Mouse (Mus musculus): ENCODE measurements around the gene Nfyb.

Gene Nfyb

GRCm38 (mm10) chr10:82763840-82764631 lies at the start of gene Nfyb:
Gene Nfyb, minus strand, starts transcription at chr10:82764144.
- in situ Hi-C loops (cut with MboI; ENCODE audit: unreplicated experiment in 2 of 2): loop anchor here (5.0 kb wide), 2 partner anchors 33 to 67 kb away; partner anchors contain the start of gene Hcfc2 (in 1 of the 2)

GRCm38 (mm10) chr10:82811855-82812431 lies 48.0 kb upstream of the Nfyb start:
- in situ Hi-C loops (cut with MboI; ENCODE audit: unreplicated experiment in 2 of 2): loop anchor here (5.0 to 10.0 kb wide), 2 partner anchors 90 to 173 kb away; partner anchors contain the start of gene Chst11 (in 1 of the 2)

GRCm38 (mm10) chr10:82809352-82809751 lies 45.4 kb upstream of the Nfyb start:
- in situ Hi-C loops (cut with MboI; ENCODE audit: unreplicated experiment in 2 of 2): loop anchor here in 1 of 2 experiments (5.0 kb wide), 1 partner anchor 388 kb away; no protein-coding TSS in a partner anchor

GRCm38 (mm10) chr10:82808891-82809290 lies 44.9 kb upstream of the Nfyb start:
- in situ Hi-C loops (cut with MboI; ENCODE audit: unreplicated experiment in 2 of 2): loop anchor here in 1 of 2 experiments (5.0 kb wide), 1 partner anchor 388 kb away; no protein-coding TSS in a partner anchor

- in situ Hi-C loops (cut with MboI; ENCODE audit: unreplicated experiment in 2 of 2): loop anchor here in 1 of 2 experiments (5.0 kb wide), 1 partner anchor 389 kb away; no protein-coding TSS in a partner anchor
Observed at GRCm38 (mm10) chr10:82808155-82808554, 44.2 kb upstream of the Nfyb start.

GRCm38 (mm10) chr10:82807238-82807637 lies 43.3 kb upstream of the Nfyb start:
- in situ Hi-C loops (cut with MboI; ENCODE audit: unreplicated experiment in 2 of 2): loop anchor here in 1 of 2 experiments (5.0 kb wide), 1 partner anchor 390 kb away; no protein-coding TSS in a partner anchor

- in situ Hi-C loops (cut with MboI; ENCODE audit: unreplicated experiment in 2 of 2): loop anchor here in 1 of 2 experiments (5.0 kb wide), 1 partner anchor 391 kb away; no protein-coding TSS in a partner anchor
Observed at GRCm38 (mm10) chr10:82806414-82806813, 42.5 kb upstream of the Nfyb start.

- in situ Hi-C loops (cut with MboI; ENCODE audit: unreplicated experiment in 2 of 2): loop anchor here in 1 of 2 experiments (5.0 kb wide), 1 partner anchor 392 kb away; no protein-coding TSS in a partner anchor
Observed at GRCm38 (mm10) chr10:82805111-82805510, 41.2 kb upstream of the Nfyb start.

- in situ Hi-C loops (cut with MboI; ENCODE audit: unreplicated experiment in 2 of 2): no loop called here
Observed at GRCm38 (mm10) chr10:82804396-82804795, 40.5 kb upstream of the Nfyb start.

GRCm38 (mm10) chr10:82800094-82800493 lies 36.1 kb upstream of the Nfyb start:
- in situ Hi-C loops (cut with MboI; ENCODE audit: unreplicated experiment in 2 of 2): no loop called here

- in situ Hi-C loops (cut with MboI; ENCODE audit: unreplicated experiment in 2 of 2): loop anchor here (5.0 to 10.0 kb wide), 2 partner anchors 36 to 386 kb away; partner anchors contain the start of gene Nfyb (in 1 of the 2)
Observed at GRCm38 (mm10) chr10:82798312-82798933, 34.5 kb upstream of the Nfyb start.

GRCm38 (mm10) chr10:82797119-82797491 lies 33.2 kb upstream of the Nfyb start:
- in situ Hi-C loops (cut with MboI; ENCODE audit: unreplicated experiment in 2 of 2): loop anchor here (5.0 to 10.0 kb wide), 2 partner anchors 35 to 388 kb away; partner anchors contain the start of gene Nfyb (in 1 of the 2)

GRCm38 (mm10) chr10:82796471-82797118 lies 32.7 kb upstream of the Nfyb start:
- in situ Hi-C loops (cut with MboI; ENCODE audit: unreplicated experiment in 2 of 2): loop anchor here (5.0 to 10.0 kb wide), 2 partner anchors 34 to 388 kb away; partner anchors contain the start of gene Nfyb (in 1 of the 2)

- in situ Hi-C loops (cut with MboI; ENCODE audit: unreplicated experiment in 2 of 2): loop anchor here (5.0 to 10.0 kb wide), 2 partner anchors 33 to 389 kb away; partner anchors contain the start of gene Nfyb (in 1 of the 2)
Observed at GRCm38 (mm10) chr10:82795767-82796166, 31.8 kb upstream of the Nfyb start.

GRCm38 (mm10) chr10:82795071-82795731 lies 31.3 kb upstream of the Nfyb start:
- in situ Hi-C loops (cut with MboI; ENCODE audit: unreplicated experiment in 2 of 2): loop anchor here (5.0 to 10.0 kb wide), 2 partner anchors 33 to 390 kb away; partner anchors contain the start of gene Nfyb (in 1 of the 2)

- in situ Hi-C loops (cut with MboI; ENCODE audit: unreplicated experiment in 2 of 2): loop anchor here in 1 of 2 experiments (10.0 kb wide), 1 partner anchor 392 kb away; no protein-coding TSS in a partner anchor
Observed at GRCm38 (mm10) chr10:82792311-82792710, 28.4 kb upstream of the Nfyb start.

- in situ Hi-C loops (cut with MboI; ENCODE audit: unreplicated experiment in 2 of 2): loop anchor here in 1 of 2 experiments (10.0 kb wide), 1 partner anchor 393 kb away; no protein-coding TSS in a partner anchor
Observed at GRCm38 (mm10) chr10:82791713-82792112, 27.8 kb upstream of the Nfyb start.

- in situ Hi-C loops (cut with MboI; ENCODE audit: unreplicated experiment in 2 of 2): loop anchor here in 1 of 2 experiments (10.0 kb wide), 1 partner anchor 394 kb away; no protein-coding TSS in a partner anchor
Observed at GRCm38 (mm10) chr10:82790504-82790903, 26.6 kb upstream of the Nfyb start.

- in situ Hi-C loops (cut with MboI; ENCODE audit: unreplicated experiment in 2 of 2): no loop called here
Observed at GRCm38 (mm10) chr10:82789181-82789580, 25.2 kb upstream of the Nfyb start.
